Mouse (Mus musculus): ENCODE measurements at regions not wholly inside any gene's neighbourhood (a gene's known extent, or its start where the extent isn't known, plus 50 kb on each side); places are given as distances from the start of the nearest gene placed in this dataset.

DNA sequence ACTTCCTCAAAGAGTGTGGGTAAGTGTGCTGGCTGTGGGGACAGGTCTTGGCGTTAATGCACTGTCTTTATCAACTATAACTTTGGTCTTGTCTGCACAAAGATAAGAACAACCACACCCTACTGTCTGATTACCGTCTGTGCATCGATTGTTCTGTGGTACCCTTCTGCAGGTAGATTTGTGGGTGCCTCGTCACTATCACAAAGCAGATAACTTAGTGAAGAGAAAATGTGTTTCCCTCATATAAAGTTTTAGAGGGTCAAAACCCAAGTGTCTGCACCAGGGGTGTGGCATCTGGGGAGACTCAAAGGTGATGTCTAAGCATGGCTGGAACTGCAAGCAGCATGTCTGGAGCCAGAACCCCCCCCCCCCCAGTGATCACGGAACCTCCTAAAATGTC, 259.4 kb downstream of the Gm49356 start:
- TF ChIP-seq CTCF (IDR thresholded peaks at IDR 0.05; ENCODE audit: low read depth, low read length) (no peak), TAL1 (conservative IDR thresholded peaks at IDR 0.05; ENCODE audit: low read depth, low read length) (peak; percentile 86)
